Mouse (Mus musculus): ENCODE data around the gene Rnf113a2. TPM values are rescaled to one million over a fixed set of nuclear protein-coding genes. Genes with fewer than 3 reads are reported as not detected.

The Rnf113a2 gene
- polyA plus RNA-seq, 2 experiments: 18.1 to 24.5 TPM

DNA sequence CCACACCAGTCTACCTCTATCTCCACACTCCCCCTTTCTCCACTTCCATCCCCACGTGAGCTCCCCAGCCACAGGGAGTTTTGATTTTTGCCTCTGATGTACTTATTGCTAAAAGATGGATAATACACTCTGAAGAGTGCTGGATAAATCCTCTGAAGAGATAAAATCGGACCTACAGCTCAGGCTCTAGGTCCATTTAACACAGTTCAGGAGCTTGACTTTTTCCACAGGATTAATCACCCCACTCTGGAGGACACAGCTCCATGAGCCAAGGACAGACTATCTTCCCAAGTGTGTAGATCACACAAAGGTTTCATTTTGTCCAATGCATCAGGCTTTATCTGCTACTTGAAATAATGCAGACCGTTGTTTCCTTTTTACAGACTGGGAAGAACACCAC is 16.9 kb upstream of the Rnf113a2 start:
- no peak for ATAC-seq (ENCODE audit: low FRiP score, low read depth)
- 83% methylated on average over 3 of the region's 3 CpGs for WGBS

DNA sequence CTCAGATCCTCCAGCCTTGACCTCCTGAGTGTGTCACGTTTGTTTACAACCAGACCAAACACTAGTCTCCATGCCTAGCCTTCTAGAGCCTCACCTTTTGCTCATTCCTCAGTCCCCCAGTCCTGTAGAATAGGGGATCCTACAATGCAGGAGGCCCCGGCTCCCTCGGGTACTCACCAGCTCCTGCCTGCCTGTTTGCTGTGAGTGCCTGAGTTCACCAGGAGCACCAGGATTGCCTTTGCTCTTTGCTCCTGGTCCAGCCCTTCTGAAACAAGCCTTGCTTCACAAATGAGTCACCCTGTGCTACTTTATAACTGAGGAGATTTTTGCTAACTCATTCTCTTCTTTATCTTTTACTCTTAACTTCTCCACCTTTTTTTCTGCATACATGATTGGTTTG is 16.3 kb upstream of the Rnf113a2 start:
- DNase-seq (ENCODE audit: low spot score) (no peak), ATAC-seq (ENCODE audit: low FRiP score, low read depth) (no peak)
- no peak overlapping the region for H3K4me3 ChIP-seq (replicated peaks; ENCODE audit: low read length)
- H3K9ac ChIP-seq (ENCODE audit: low read depth, low read length, severe bottlenecking): no peak overlapping the region
- WGBS: 70% methylated on average over 3 of the region's 3 CpGs
- TF ChIP-seq POLR2A (IDR thresholded peaks at IDR 0.05; ENCODE audit: borderline replicate concordance, extremely low read depth, insufficient read depth, insufficient read length): no peak
- H3K36me3 ChIP-seq (ENCODE audit: control insufficient read depth, insufficient read depth, low read length): no peaks in the 10 kb centered on the region
- no peaks in the 10 kb centered on the region for H3K9me3 ChIP-seq (ENCODE audit: control insufficient read depth, low read length)
- H3K4me1 ChIP-seq (ENCODE audit: control insufficient read depth, insufficient read depth, low read length): no peaks in the 10 kb centered on the region
- H3K4me2 ChIP-seq (replicated peaks; ENCODE audit: low read depth, low read length, severe bottlenecking): no peak overlapping the region
- no peaks in the 10 kb centered on the region for H3K27me3 ChIP-seq (ENCODE audit: control insufficient read depth, insufficient read depth, low read length)
- H3K27ac ChIP-seq (replicated peaks; ENCODE audit: low read depth, low read length): no peak overlapping the region

More for the DNA sequence above, 16.9 kb upstream of the Rnf113a2 start:
- no peaks in the 10 kb centered on the region for H3K4me1 ChIP-seq (ENCODE audit: control insufficient read depth, insufficient read depth, low read length)
- no peaks in the 10 kb centered on the region for H3K27me3 ChIP-seq (ENCODE audit: control insufficient read depth, insufficient read depth, low read length)
- H3K4me3 ChIP-seq (replicated peaks; ENCODE audit: low read length): no peak overlapping the region
- H3K4me2 ChIP-seq (replicated peaks; ENCODE audit: low read depth, low read length, severe bottlenecking): no peak overlapping the region
- no peak for DNase-seq (ENCODE audit: low spot score)
- no peak for TF ChIP-seq POLR2A (IDR thresholded peaks at IDR 0.05; ENCODE audit: borderline replicate concordance, extremely low read depth, insufficient read depth, insufficient read length)
- H3K36me3 ChIP-seq (ENCODE audit: control insufficient read depth, insufficient read depth, low read length): no peaks in the 10 kb centered on the region
- H3K27ac ChIP-seq (replicated peaks; ENCODE audit: low read depth, low read length): no peak overlapping the region
- no peak overlapping the region for H3K9ac ChIP-seq (ENCODE audit: low read depth, low read length, severe bottlenecking)
- H3K9me3 ChIP-seq (ENCODE audit: control insufficient read depth, low read length): no peaks in the 10 kb centered on the region

- H3K9ac ChIP-seq (ENCODE audit: low read depth, low read length, severe bottlenecking): no peak overlapping the region
- peaks cover 3% of the 10 kb centered on the region; the same call in 1 of the 2 replicates for H3K4me1 ChIP-seq (ENCODE audit: control insufficient read depth, insufficient read depth, low read length)
- H3K36me3 ChIP-seq (ENCODE audit: control insufficient read depth, insufficient read depth, low read length): no peaks in the 10 kb centered on the region
- H3K9me3 ChIP-seq (ENCODE audit: control insufficient read depth, low read length): no peaks in the 10 kb centered on the region
- H3K27ac ChIP-seq (replicated peaks; ENCODE audit: low read depth, low read length): no peak overlapping the region
- no peak overlapping the region for H3K4me3 ChIP-seq (replicated peaks; ENCODE audit: low read length)
- H3K4me2 ChIP-seq (replicated peaks; ENCODE audit: low read depth, low read length, severe bottlenecking): no peak overlapping the region
- TF ChIP-seq POLR2A (IDR thresholded peaks at IDR 0.05; ENCODE audit: borderline replicate concordance, extremely low read depth, insufficient read depth, insufficient read length): no peak
- H3K27me3 ChIP-seq (ENCODE audit: control insufficient read depth, insufficient read depth, low read length): no peaks in the 10 kb centered on the region
- 72% methylated on average over 9 of the region's 9 CpGs for WGBS
- ATAC-seq (ENCODE audit: low FRiP score, low read depth): no peak
- no peak for DNase-seq (ENCODE audit: low spot score)
These were observed 14.1 kb upstream of the Rnf113a2 start for GRCm38 (mm10) chr12:84402923-84403322.

GRCm38 (mm10) chr12:84404541-84404940 is 12.5 kb upstream of the Rnf113a2 start:
- Histone ChIP-seq H3K4me1 (ENCODE audit: control insufficient read depth, insufficient read depth, low read length) (peaks cover 3% of the 10 kb centered on the region; the same call in 1 of the 2 replicates), H3K9ac (ENCODE audit: low read depth, low read length, severe bottlenecking) (no peak overlapping the region), H3K27ac (replicated peaks; ENCODE audit: low read depth, low read length) (no peak overlapping the region), H3K9me3 (ENCODE audit: control insufficient read depth, low read length) (no peaks in the 10 kb centered on the region), H3K36me3 (ENCODE audit: control insufficient read depth, insufficient read depth, low read length) (no peaks in the 10 kb centered on the region), H3K4me2 (replicated peaks; ENCODE audit: low read depth, low read length, severe bottlenecking) (no peak overlapping the region), H3K4me3 (replicated peaks; ENCODE audit: low read length) (no peak overlapping the region), H3K27me3 (ENCODE audit: control insufficient read depth, insufficient read depth, low read length) (no peaks in the 10 kb centered on the region)
- DNase-seq (ENCODE audit: low spot score) (no peak), ATAC-seq (ENCODE audit: low FRiP score, low read depth) (no peak)
- TF ChIP-seq POLR2A (IDR thresholded peaks at IDR 0.05; ENCODE audit: borderline replicate concordance, extremely low read depth, insufficient read depth, insufficient read length): no peak
- 92% methylated on average over 6 of the region's 6 CpGs for WGBS

DNA sequence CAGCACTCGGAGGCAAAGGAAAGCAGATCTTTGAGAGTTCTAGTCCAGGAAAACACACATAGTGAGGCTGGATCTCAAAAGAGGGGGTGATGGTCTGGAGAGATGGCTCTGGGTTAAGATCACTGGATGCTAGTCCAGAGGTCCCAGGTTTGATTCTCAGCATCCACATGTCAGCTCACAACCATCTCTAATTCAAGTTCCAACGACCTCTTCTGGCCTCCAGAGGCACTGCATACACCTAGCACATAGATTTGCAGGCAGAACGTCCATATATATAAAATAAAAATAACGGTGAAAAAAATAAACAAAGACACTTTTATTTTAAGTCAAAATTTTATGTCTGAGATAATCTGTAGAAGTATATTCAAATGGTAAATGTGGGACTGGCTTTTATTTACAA is 9.7 kb upstream of the Rnf113a2 start:
- H3K36me3 ChIP-seq (ENCODE audit: control insufficient read depth, insufficient read depth, low read length): no peaks in the 10 kb centered on the region
- DNase-seq (ENCODE audit: low spot score) (no peak), ATAC-seq (ENCODE audit: low FRiP score, low read depth) (no peak)
- no peaks in the 10 kb centered on the region for H3K27me3 ChIP-seq (ENCODE audit: control insufficient read depth, insufficient read depth, low read length)
- H3K4me2 ChIP-seq (replicated peaks; ENCODE audit: low read depth, low read length, severe bottlenecking): no peak overlapping the region
- 63% methylated on average over 4 of the region's 4 CpGs for WGBS
- H3K4me3 ChIP-seq (replicated peaks; ENCODE audit: low read length): no peak overlapping the region
- H3K27ac ChIP-seq (replicated peaks; ENCODE audit: low read depth, low read length): no peak overlapping the region
- peaks cover 3% of the 10 kb centered on the region; the same call in 1 of the 2 replicates for H3K4me1 ChIP-seq (ENCODE audit: control insufficient read depth, insufficient read depth, low read length)
- TF ChIP-seq POLR2A (IDR thresholded peaks at IDR 0.05; ENCODE audit: borderline replicate concordance, extremely low read depth, insufficient read depth, insufficient read length): no peak
- no peaks in the 10 kb centered on the region for H3K9me3 ChIP-seq (ENCODE audit: control insufficient read depth, low read length)
- H3K9ac ChIP-seq (ENCODE audit: low read depth, low read length, severe bottlenecking): no peak overlapping the region
